Mouse (Mus musculus): Measurements from ENCODE around the gene Krtap24-1. TPM values are rescaled to one million over a fixed set of nuclear protein-coding genes. Genes with fewer than 3 reads are reported as not detected.

Krtap24-1 gene
- polyA plus RNA-seq, 1 experiment from 2014 or later: not detected

- no peak within 1 kb of the TSS for H3K4me3 ChIP-seq (ENCODE audit: low read depth, low read length)
- H3K4me1 ChIP-seq (ENCODE audit: control insufficient read depth, insufficient read depth, low read length): no peaks in the 10 kb centered on the region
- DNase-seq (ENCODE audit: low spot score, missing footprints) (peak; percentile 21), ATAC-seq (ENCODE audit: low FRiP score) (no peak)
- H3K9ac ChIP-seq (ENCODE audit: low read length): no peak within 1 kb of the TSS
- H3K27me3 ChIP-seq (ENCODE audit: control insufficient read depth, insufficient read depth, low read length): no peaks in the 10 kb centered on the region
- no peak within 1 kb of the TSS for H3K27ac ChIP-seq (ENCODE audit: low read depth, low read length)
- no peaks in the 10 kb centered on the region for H3K9me3 ChIP-seq (ENCODE audit: control insufficient read depth, low read length)
- no peaks in the 10 kb centered on the region for H3K36me3 ChIP-seq (ENCODE audit: control insufficient read depth, insufficient read depth, low read length)
- 89% methylated on average over 4 of the region's 4 CpGs for WGBS
- no peak within 1 kb of the TSS for H3K4me2 ChIP-seq
Observed at GRCm38 (mm10) chr16:88627566-88627965, 15.5 kb upstream of the Krtap24-1 start, which contains the start of gene 2310079G19Rik. Gene 2310079G19Rik (minus strand): TSS chr16:88627666.

- Histone ChIP-seq H3K4me3 (ENCODE audit: low read depth, low read length) (no peak overlapping the region), H3K9me3 (ENCODE audit: control insufficient read depth, low read length) (no peaks in the 10 kb centered on the region), H3K36me3 (ENCODE audit: control insufficient read depth, insufficient read depth, low read length) (no peaks in the 10 kb centered on the region), H3K9ac (ENCODE audit: low read length) (no peak overlapping the region), H3K4me2 (no peak overlapping the region), H3K27me3 (ENCODE audit: control insufficient read depth, insufficient read depth, low read length) (no peaks in the 10 kb centered on the region), H3K27ac (ENCODE audit: low read depth, low read length) (no peak overlapping the region), H3K4me1 (ENCODE audit: control insufficient read depth, insufficient read depth, low read length) (no peaks in the 10 kb centered on the region)
- DNase-seq (ENCODE audit: low spot score, missing footprints) (no peak), ATAC-seq (ENCODE audit: low FRiP score) (peak; percentile 50; the same call in 1 of the 2 replicates)
- WGBS: 58% methylated on average over 4 of the region's 4 CpGs
Observed at GRCm38 (mm10) chr16:88612712-88613111, 633 bp upstream of the Krtap24-1 start.

GRCm38 (mm10) chr16:88604570-88604969 is 7.5 kb downstream of the Krtap24-1 start:
- Histone ChIP-seq H3K9ac (ENCODE audit: low read length) (no peak overlapping the region), H3K4me2 (no peak overlapping the region), H3K4me3 (ENCODE audit: low read depth, low read length) (no peak overlapping the region), H3K27me3 (ENCODE audit: control insufficient read depth, insufficient read depth, low read length) (no peaks in the 10 kb centered on the region), H3K9me3 (ENCODE audit: control insufficient read depth, low read length) (no peaks in the 10 kb centered on the region), H3K36me3 (ENCODE audit: control insufficient read depth, insufficient read depth, low read length) (no peaks in the 10 kb centered on the region), H3K4me1 (ENCODE audit: control insufficient read depth, insufficient read depth, low read length) (no peaks in the 10 kb centered on the region; the same call in 1 of the 2 replicates), H3K27ac (ENCODE audit: low read depth, low read length) (no peak overlapping the region)
- 88% methylated on average over 6 of the region's 6 CpGs for WGBS
- ATAC-seq (ENCODE audit: low FRiP score) (no peak), DNase-seq (ENCODE audit: low spot score, missing footprints) (peak; percentile 78)

DNA sequence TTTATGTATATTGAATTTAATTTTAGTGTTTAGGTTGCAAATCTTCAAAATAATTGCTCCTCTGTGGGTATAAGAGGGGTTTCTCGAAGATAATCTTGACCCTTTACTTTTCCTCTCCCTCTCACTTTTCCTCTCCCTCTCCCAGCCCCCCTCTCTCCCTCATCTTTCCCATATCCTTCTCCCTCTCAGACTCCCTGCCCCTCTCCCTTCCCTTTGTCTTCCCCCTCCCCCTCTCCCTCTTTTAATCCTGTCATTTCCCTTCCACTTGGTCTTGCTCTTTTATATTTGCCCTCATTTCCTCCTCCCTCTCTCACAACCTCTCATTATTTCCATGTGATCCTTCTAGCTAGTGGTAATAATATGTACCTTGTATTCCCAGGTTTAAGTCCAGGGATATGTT is 9.6 kb downstream of the Krtap24-1 start:
- Histone ChIP-seq H3K27ac (ENCODE audit: low read depth, low read length) (no peak overlapping the region), H3K9ac (ENCODE audit: low read length) (no peak overlapping the region), H3K9me3 (ENCODE audit: control insufficient read depth, low read length) (no peaks in the 10 kb centered on the region), H3K4me3 (ENCODE audit: low read depth, low read length) (no peak overlapping the region), H3K4me1 (ENCODE audit: control insufficient read depth, insufficient read depth, low read length) (no peaks in the 10 kb centered on the region; the same call in 1 of the 2 replicates), H3K27me3 (ENCODE audit: control insufficient read depth, insufficient read depth, low read length) (no peaks in the 10 kb centered on the region), H3K36me3 (ENCODE audit: control insufficient read depth, insufficient read depth, low read length) (no peaks in the 10 kb centered on the region), H3K4me2 (no peak overlapping the region)
- ATAC-seq (ENCODE audit: low FRiP score) (peak; percentile 70; the same call in 1 of the 2 replicates), DNase-seq (ENCODE audit: low spot score, missing footprints) (no peak)
- 41% methylated on average over 1 of the region's 1 CpGs for WGBS

DNA sequence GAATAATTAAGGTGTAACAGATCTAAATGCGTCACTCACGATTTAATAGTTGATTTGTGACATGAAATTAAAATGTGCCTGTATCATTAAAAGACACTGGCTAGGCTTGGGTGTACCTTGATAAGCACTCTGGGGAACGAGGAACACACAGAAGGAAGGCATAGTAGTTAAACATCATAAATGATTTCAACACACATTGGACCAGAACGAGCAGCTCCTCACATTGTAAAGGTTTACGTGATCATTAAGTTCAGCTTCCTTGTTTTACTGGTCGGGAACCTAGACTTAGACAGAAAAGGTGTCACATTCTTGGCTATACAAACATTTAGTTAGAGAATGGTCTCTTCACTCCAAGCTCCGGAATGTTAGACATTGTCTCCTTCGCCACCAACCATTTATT is 11.8 kb downstream of the Krtap24-1 start:
- H3K4me3 ChIP-seq (ENCODE audit: low read depth, low read length): no peak overlapping the region
- no peaks in the 10 kb centered on the region; the same call in 1 of the 2 replicates for H3K4me1 ChIP-seq (ENCODE audit: control insufficient read depth, insufficient read depth, low read length)
- H3K9me3 ChIP-seq (ENCODE audit: control insufficient read depth, low read length): no peaks in the 10 kb centered on the region
- H3K27ac ChIP-seq (ENCODE audit: low read depth, low read length): no peak overlapping the region
- H3K9ac ChIP-seq (ENCODE audit: low read length): no peak overlapping the region
- 84% methylated on average over 8 of the region's 8 CpGs for WGBS
- H3K36me3 ChIP-seq (ENCODE audit: control insufficient read depth, insufficient read depth, low read length): no peaks in the 10 kb centered on the region
- H3K4me2 ChIP-seq: no peak overlapping the region
- DNase-seq (ENCODE audit: low spot score, missing footprints): no peak
- ATAC-seq (ENCODE audit: low FRiP score): no peak
- H3K27me3 ChIP-seq (ENCODE audit: control insufficient read depth, insufficient read depth, low read length): no peaks in the 10 kb centered on the region

DNA sequence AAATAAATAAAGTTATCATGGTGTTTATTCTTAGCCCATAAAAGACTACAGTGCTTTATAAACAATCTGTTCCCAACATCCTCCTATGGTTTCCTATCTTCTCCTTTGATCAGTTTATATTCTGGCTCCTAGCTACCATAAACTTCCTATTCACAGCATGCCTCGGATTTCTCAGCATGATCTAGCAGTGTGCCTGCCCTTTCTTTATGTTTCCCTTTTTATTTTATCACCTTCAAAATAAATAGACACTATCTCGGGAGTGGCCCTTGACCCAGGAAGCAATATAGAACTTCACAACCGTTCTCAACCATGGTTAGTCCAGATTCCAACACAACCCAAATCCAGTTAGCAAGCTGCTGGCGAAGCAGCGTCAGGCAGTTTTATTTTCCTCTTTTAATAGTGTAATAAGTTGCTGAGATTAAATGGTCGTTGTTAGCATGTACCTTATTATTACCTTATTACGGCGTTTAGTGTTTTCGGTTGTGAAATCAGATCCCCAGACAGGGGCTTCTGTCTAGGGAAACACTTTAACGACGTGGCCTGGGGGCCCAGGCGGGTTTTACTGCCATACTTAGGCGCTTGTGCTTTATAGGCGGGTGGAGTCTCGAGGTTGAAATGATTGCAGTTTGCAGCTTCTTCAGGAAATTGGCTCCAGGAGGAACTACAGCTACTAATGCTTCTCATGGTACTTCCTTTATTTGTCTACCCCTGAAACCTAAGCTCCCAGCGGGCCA is 12.4 kb downstream of the Krtap24-1 start:
- Histone ChIP-seq H3K27ac (ENCODE audit: low read depth, low read length) (no peak overlapping the region), H3K4me2 (no peak overlapping the region), H3K36me3 (ENCODE audit: control insufficient read depth, insufficient read depth, low read length) (no peaks in the 10 kb centered on the region), H3K9ac (ENCODE audit: low read length) (no peak overlapping the region), H3K9me3 (ENCODE audit: control insufficient read depth, low read length) (no peaks in the 10 kb centered on the region), H3K4me3 (ENCODE audit: low read depth, low read length) (no peak overlapping the region), H3K4me1 (ENCODE audit: control insufficient read depth, insufficient read depth, low read length) (no peaks in the 10 kb centered on the region; the same call in 1 of the 2 replicates), H3K27me3 (ENCODE audit: control insufficient read depth, insufficient read depth, low read length) (no peaks in the 10 kb centered on the region)
- peak; percentile 45 for DNase-seq (ENCODE audit: low spot score, missing footprints)
- no peak for ATAC-seq (ENCODE audit: low FRiP score)
- WGBS: 80% methylated on average over 16 of the region's 16 CpGs

DNA sequence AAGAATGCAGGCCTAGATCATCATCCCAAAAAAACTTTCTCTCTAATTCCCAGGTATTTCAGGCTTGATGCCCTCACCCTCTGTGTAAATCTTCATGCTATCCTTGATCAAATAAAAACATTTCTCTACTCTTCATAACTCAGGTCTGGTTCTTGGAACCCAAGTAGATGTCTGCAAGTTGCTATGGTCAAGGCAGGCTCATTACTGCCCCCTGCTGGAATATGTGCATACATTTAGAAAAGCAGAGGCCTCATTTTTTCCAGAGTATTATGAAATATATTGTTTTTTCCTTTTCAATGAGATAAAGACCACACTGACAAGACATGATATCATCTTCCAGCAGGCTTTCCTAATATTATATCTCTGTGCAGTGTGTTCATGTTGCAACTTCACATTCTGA is 19.3 kb downstream of the Krtap24-1 start:
- Histone ChIP-seq H3K4me2 (no peak overlapping the region), H3K36me3 (ENCODE audit: control insufficient read depth, insufficient read depth, low read length) (no peaks in the 10 kb centered on the region), H3K4me3 (ENCODE audit: low read depth, low read length) (no peak overlapping the region), H3K27ac (ENCODE audit: low read depth, low read length) (no peak overlapping the region), H3K27me3 (ENCODE audit: control insufficient read depth, insufficient read depth, low read length) (no peaks in the 10 kb centered on the region), H3K9me3 (ENCODE audit: control insufficient read depth, low read length) (no peaks in the 10 kb centered on the region), H3K9ac (ENCODE audit: low read length) (no peak overlapping the region), H3K4me1 (ENCODE audit: control insufficient read depth, insufficient read depth, low read length) (no peaks in the 10 kb centered on the region)
- ATAC-seq (ENCODE audit: low FRiP score): no peak
- DNase-seq (ENCODE audit: low spot score, missing footprints): no peak

DNA sequence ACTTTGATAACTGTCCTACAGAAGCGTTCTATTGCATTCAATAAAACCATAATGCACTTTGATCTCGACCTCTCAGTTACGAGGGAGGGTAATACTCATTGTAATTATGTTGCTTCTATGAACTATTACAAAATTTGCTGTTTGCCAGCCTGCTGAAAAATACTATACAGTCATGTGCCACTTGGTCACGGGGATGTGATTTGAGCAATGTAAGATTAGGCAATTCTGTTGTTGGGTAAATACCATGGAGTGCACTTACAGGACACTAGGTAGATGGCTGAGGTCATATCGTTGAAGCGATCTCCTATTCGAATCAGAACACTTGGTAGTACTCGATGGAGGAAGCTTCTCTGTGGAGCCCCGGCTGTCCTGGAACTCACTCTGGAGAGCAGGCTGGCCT is 28.7 kb downstream of the Krtap24-1 start:
- Histone ChIP-seq H3K27me3 (ENCODE audit: control insufficient read depth, insufficient read depth, low read length) (no peaks in the 10 kb centered on the region), H3K4me3 (ENCODE audit: low read depth, low read length) (no peak overlapping the region), H3K27ac (ENCODE audit: low read depth, low read length) (no peak overlapping the region), H3K9me3 (ENCODE audit: control insufficient read depth, low read length) (no peaks in the 10 kb centered on the region), H3K4me1 (ENCODE audit: control insufficient read depth, insufficient read depth, low read length) (no peaks in the 10 kb centered on the region), H3K9ac (ENCODE audit: low read length) (no peak overlapping the region), H3K36me3 (ENCODE audit: control insufficient read depth, insufficient read depth, low read length) (no peaks in the 10 kb centered on the region), H3K4me2 (no peak overlapping the region)
- no peak for DNase-seq (ENCODE audit: low spot score, missing footprints)
- WGBS: 92% methylated on average over 9 of the region's 9 CpGs
- no peak for ATAC-seq (ENCODE audit: low FRiP score)

DNA sequence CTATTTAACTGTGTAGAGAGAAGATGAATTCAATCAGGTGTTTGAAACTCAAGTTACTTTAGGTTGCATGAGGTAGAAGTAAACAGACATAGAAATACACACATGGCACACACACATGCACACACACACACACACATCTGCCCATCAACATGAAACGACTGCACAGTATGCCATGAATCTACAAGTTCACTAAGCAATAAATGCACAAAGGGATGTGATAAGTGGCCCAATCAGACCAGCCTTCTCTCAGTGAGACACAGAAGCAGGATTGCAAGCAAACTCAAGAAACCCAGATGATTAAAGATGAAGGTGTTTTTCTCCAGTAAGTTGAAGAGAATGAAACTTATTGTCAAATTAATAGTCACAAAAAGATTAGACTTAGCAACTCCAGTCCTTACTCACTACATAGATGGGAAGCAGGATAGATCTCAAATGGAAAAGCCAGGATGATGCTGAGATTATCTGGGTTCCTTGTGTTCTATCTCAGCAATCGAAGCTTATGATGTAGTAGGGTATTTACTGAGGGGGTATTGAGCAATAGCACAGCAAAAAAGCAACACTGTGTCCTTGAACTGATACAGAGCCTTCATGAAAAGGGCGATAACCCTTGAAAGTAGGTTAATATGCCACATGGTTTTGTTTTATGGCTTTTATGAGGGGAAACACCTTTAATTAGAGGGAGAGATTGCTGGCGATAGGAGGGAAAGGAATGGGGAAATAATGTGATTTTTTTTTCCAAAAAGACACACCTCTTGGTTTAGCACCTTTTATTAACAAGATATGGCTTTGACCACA is 36.0 kb downstream of the Krtap24-1 start:
- no peaks in the 10 kb centered on the region for H3K4me1 ChIP-seq (ENCODE audit: control insufficient read depth, insufficient read depth, low read length)
- no peak for ATAC-seq (ENCODE audit: low FRiP score)
- H3K9me3 ChIP-seq (ENCODE audit: control insufficient read depth, low read length): no peaks in the 10 kb centered on the region
- no peak overlapping the region for H3K9ac ChIP-seq (ENCODE audit: low read length)
- no peaks in the 10 kb centered on the region for H3K27me3 ChIP-seq (ENCODE audit: control insufficient read depth, insufficient read depth, low read length)
- 83% methylated on average over 4 of the region's 4 CpGs for WGBS
- H3K36me3 ChIP-seq (ENCODE audit: control insufficient read depth, insufficient read depth, low read length): no peaks in the 10 kb centered on the region
- no peak overlapping the region for H3K4me2 ChIP-seq
- DNase-seq (ENCODE audit: low spot score, missing footprints): peak; percentile 21
- H3K27ac ChIP-seq (ENCODE audit: low read depth, low read length): no peak overlapping the region
- H3K4me3 ChIP-seq (ENCODE audit: low read depth, low read length): no peak overlapping the region
